Comparison of ENCODE assay signal across 10 mouse cellular contexts in genomic region chr16:33705258-33705657, GRCm38 (mm10). TPM values are rescaled to one million over a fixed set of nuclear protein-coding genes. Genes with fewer than 3 reads are reported as not detected.
DNase-seq lines count a peak whose midpoint lies in the region; ATAC-seq and TF ChIP-seq lines count a peak whose summit lies in the region.
"Had no signal": no experiment of that assay in that cellular context is flagged by ENCODE, and none has a peak within 500 bp of the region (broad histone marks: within the 10 kb centered on the region; RNA-seq: fewer than 3 reads in every experiment).

No protein-coding gene starts in this region.

- H3K4me3 ChIP-seq in hindbrain, embryonic 10.5 days, result no peak overlapping the region
- no peak overlapping the region for H3K4me3 ChIP-seq in hindbrain, embryonic 16.5 days (ENCODE audit: low read length)
- no peak overlapping the region for H3K4me3 ChIP-seq in heart, adult 2 months
- H3K4me3 ChIP-seq: hindbrain, embryonic 15.5 days; liver, embryonic 13.5 days had no signal

- no peak for ATAC-seq in hindbrain, embryonic 16.5 days

- no peak overlapping the region for H3K9ac ChIP-seq in hindbrain, embryonic 16.5 days (ENCODE audit: low read depth, low read length)
- H3K9ac ChIP-seq in heart, adult 2 months (ENCODE audit: low read depth, low read length), result no peak overlapping the region
- H3K9ac ChIP-seq: hindbrain, embryonic 15.5 days; liver, embryonic 13.5 days had no signal

- intact Hi-C loops in heart, adult 2 months (cut with DNase I), result loop anchor here (2.0 kb wide), 1 partner anchor 14 kb away; no protein-coding TSS in a partner anchor

- H3K27ac ChIP-seq in hindbrain, embryonic 10.5 days, result peak overlapping the region; percentile 56
- no peak overlapping the region for H3K27ac ChIP-seq in hindbrain, embryonic 16.5 days (ENCODE audit: low read depth, low read length)
- H3K27ac ChIP-seq in heart, adult 2 months, result peak overlapping the region; percentile 77
- H3K27ac ChIP-seq: hindbrain, embryonic 15.5 days; liver, embryonic 13.5 days had no signal

- TF ChIP-seq POLR2A in heart, adult 2 months (IDR thresholded peaks at IDR 0.05; ENCODE audit: insufficient read depth, low read depth, low read length), result 0 out of 2 replicates have a peak, but pooled peaks have one; percentile 46

- no peak for DNase-seq in hindbrain, embryonic 10.5 days (ENCODE audit: low spot score)
- DNase-seq in CD4-positive helper T cell, adult 2 months (ENCODE audit: low read depth, low spot score), result peak; percentile 36
- peak; percentile 64 to 78 for DNase-seq in heart, adult 2 months
- DNase-seq in kidney, adult 8-10 months, result peak; percentile 36
- no peak for DNase-seq in cerebellum, postnatal 4 days (ENCODE audit: low spot score in 2 of 2)
- DNase-seq in spleen, adult 18-20 months, result no peak
- DNase-seq in layer of hippocampus, adult 9-10 months (ENCODE audit: low spot score), result no peak
- DNase-seq: liver, embryonic 13.5 days had no signal

- peaks cover 51% of the 10 kb centered on the region for H3K36me3 ChIP-seq in hindbrain, embryonic 10.5 days
- H3K36me3 ChIP-seq in hindbrain, embryonic 16.5 days (ENCODE audit: control insufficient read depth, insufficient read depth, low read length), result no peaks in the 10 kb centered on the region
- peaks cover 50% of the 10 kb centered on the region for H3K36me3 ChIP-seq in heart, adult 2 months (ENCODE audit: control insufficient read depth, insufficient read depth, low read length)
- H3K36me3 ChIP-seq: hindbrain, embryonic 15.5 days; liver, embryonic 13.5 days had no signal

- 23% methylated on average over 6 of the region's 6 CpGs for WGBS in hindbrain, embryonic 10.5 days
- WGBS in hindbrain, embryonic 16.5 days, result 34% methylated on average over 6 of the region's 6 CpGs
- WGBS in heart, adult 2 months, result 17% methylated on average over 6 of the region's 6 CpGs

- H3K27me3 ChIP-seq in hindbrain, embryonic 10.5 days (ENCODE audit: insufficient read depth, poor library complexity, severe bottlenecking), result no peaks in the 10 kb centered on the region
- H3K27me3 ChIP-seq in hindbrain, embryonic 16.5 days (replicated peaks; ENCODE audit: control insufficient read depth, insufficient read depth, low read length), result no peaks in the 10 kb centered on the region
- no peaks in the 10 kb centered on the region for H3K27me3 ChIP-seq in heart, adult 2 months (ENCODE audit: control insufficient read depth, insufficient read depth, low read length)
- H3K27me3 ChIP-seq: hindbrain, embryonic 15.5 days; liver, embryonic 13.5 days had no signal

- H3K79me2 ChIP-seq in heart, adult 2 months (replicated peaks; ENCODE audit: control insufficient read depth, insufficient read depth, low read length), result peaks cover 4% of the 10 kb centered on the region; the same call in 1 of the 2 replicates

- TF ChIP-seq EP300 in heart, adult 2 months (IDR thresholded peaks at IDR 0.05; ENCODE audit: insufficient read depth, low read depth, low read length), result no peak

- H3K4me1 ChIP-seq in hindbrain, embryonic 10.5 days (replicated peaks), result peaks cover 37% of the 10 kb centered on the region
- peaks cover 7% of the 10 kb centered on the region for H3K4me1 ChIP-seq in hindbrain, embryonic 16.5 days (ENCODE audit: control insufficient read depth, insufficient read depth, low read depth, low read length)
- H3K4me1 ChIP-seq in heart, adult 2 months (ENCODE audit: control insufficient read depth, insufficient read depth, low read length), result peaks cover 45% of the 10 kb centered on the region

- no peak overlapping the region for H3K4me2 ChIP-seq in hindbrain, embryonic 16.5 days (ENCODE audit: low read length)
- H3K4me2 ChIP-seq: hindbrain, embryonic 15.5 days; liver, embryonic 13.5 days had no signal

- peak; percentile 49 for TF ChIP-seq CTCF in heart, adult 2 months (IDR thresholded peaks at IDR 0.05)

- H3K9me3 ChIP-seq in hindbrain, embryonic 10.5 days, result no peaks in the 10 kb centered on the region
- no peaks in the 10 kb centered on the region for H3K9me3 ChIP-seq in hindbrain, embryonic 16.5 days (ENCODE audit: control insufficient read depth, low read length)
- H3K9me3 ChIP-seq: hindbrain, embryonic 15.5 days; liver, embryonic 13.5 days had no signal

RNA-seq across cellular contexts. Expression of gene Heg1, which starts 21.1 kb away (rescaled TPM):
- polyA plus RNA-seq in hindbrain, embryonic 10.5 days (2016; fragmentation: Nextera tagmentation; extraction: Ambion mirVana), result 21.9 and 22.8 TPM in 2 replicates
- 7.2 and 10.0 TPM in 2 replicates for polyA plus RNA-seq in hindbrain, embryonic 16.5 days (2015; fragmentation: Nextera tagmentation; extraction: Ambion mirVana)
- 100 to 1,000 TPM; 126 to 148 TPM for total RNA-seq in heart, adult 2 months (2021)
- polyA plus RNA-seq in heart, adult 2 months (2012; rRNA removed), result 60.6 and 123 TPM in 2 replicates

Comparison
In these comparisons a context has a peak if more than half of its experiments do, and no peak if none do; other contexts are left out.
1. DNase-seq: peak in CD4-positive helper T cell, adult 2 months (single experiment), heart, adult 2 months (2 of 2) and kidney, adult 8-10 months (2 of 2); none in hindbrain, embryonic 10.5 days (single experiment), cerebellum, postnatal 4 days (0 of 2), spleen, adult 18-20 months (0 of 2) and layer of hippocampus, adult 9-10 months (single experiment).